Mouse (Mus musculus): ENCODE results near the gene Trim7. TPM values are rescaled to one million over a fixed set of nuclear protein-coding genes. Genes with fewer than 3 reads are reported as not detected.

Gene Trim7
- total and polyA plus RNA-seq, 2 experiments from 2014 or later: 1.1 to 1.9 TPM

Other genes starting within 250 kb of the Trim7 start
- gene Rack1, start 25.8 kb upstream of the Trim7 start, total RNA-seq (2014; rRNA removed; ENCODE audit: low replicate concordance): 1,323 and 1,324 TPM in 2 replicates
- gene Rack1, start 25.8 kb upstream of the Trim7 start, polyA plus RNA-seq (2015; fragmentation: Nextera tagmentation; extraction: Ambion mirVana): 292 and 307 TPM in 2 replicates
- 22.7 and 39.6 TPM in 2 replicates for gene Trim41, start 8.8 kb upstream of the Trim7 start, total RNA-seq (2014; rRNA removed; ENCODE audit: low replicate concordance)
- 2.7 and 2.9 TPM in 2 replicates for gene Trim41, start 8.8 kb upstream of the Trim7 start, polyA plus RNA-seq (2015; fragmentation: Nextera tagmentation; extraction: Ambion mirVana)
- gene Gm12184, start 515 bp downstream of the Trim7 start, total RNA-seq (2014; rRNA removed; ENCODE audit: low replicate concordance): 1.8 and 27.8 TPM in 2 replicates
- 1.8 and 2.7 TPM in 2 replicates for gene Gm12184, start 515 bp downstream of the Trim7 start, polyA plus RNA-seq (2015; fragmentation: Nextera tagmentation; extraction: Ambion mirVana)
- gene Irgm1, start 45.5 kb downstream of the Trim7 start, total RNA-seq (2014; rRNA removed; ENCODE audit: low replicate concordance): 23.0 and 34.7 TPM in 2 replicates
- 13.8 and 15.0 TPM in 2 replicates for gene Irgm1, start 45.5 kb downstream of the Trim7 start, polyA plus RNA-seq (2015; fragmentation: Nextera tagmentation; extraction: Ambion mirVana)
- 0.08 and 0.92 TPM in 2 replicates for gene Gm5431, start 76.1 kb downstream of the Trim7 start, total RNA-seq (2014; rRNA removed; ENCODE audit: low replicate concordance)
- 0.11 and 0.12 TPM in 2 replicates for gene Gm5431, start 76.1 kb downstream of the Trim7 start, polyA plus RNA-seq (2015; fragmentation: Nextera tagmentation; extraction: Ambion mirVana)
- gene Psme2b, start 120.0 kb downstream of the Trim7 start, total RNA-seq (2014; rRNA removed; ENCODE audit: low replicate concordance): 0.42 and 0.93 TPM in 2 replicates
- 2.6 and 3.5 TPM in 2 replicates for gene Psme2b, start 120.0 kb downstream of the Trim7 start, polyA plus RNA-seq (2015; fragmentation: Nextera tagmentation; extraction: Ambion mirVana)
- 1.7 TPM in 1 of 2 replicates, not detected in the other for gene Olfr56, start 152.7 kb downstream of the Trim7 start, total RNA-seq (2014; rRNA removed; ENCODE audit: low replicate concordance)
- gene Olfr56, start 152.7 kb downstream of the Trim7 start, polyA plus RNA-seq (2015; fragmentation: Nextera tagmentation; extraction: Ambion mirVana): 0.05 TPM in 1 of 2 replicates, not detected in the other
- gene 9930111J21Rik1, start 153.3 kb downstream of the Trim7 start, total RNA-seq (2014; rRNA removed; ENCODE audit: low replicate concordance): 2.5 and 4.9 TPM in 2 replicates
- gene 9930111J21Rik1, start 153.3 kb downstream of the Trim7 start, polyA plus RNA-seq (2015; fragmentation: Nextera tagmentation; extraction: Ambion mirVana): 0.49 and 0.52 TPM in 2 replicates
- not detected in 2 replicates for gene Gm12185, start 166.1 kb downstream of the Trim7 start, total RNA-seq (2014; rRNA removed; ENCODE audit: low replicate concordance)
- gene Gm12185, start 166.1 kb downstream of the Trim7 start, polyA plus RNA-seq (2015; fragmentation: Nextera tagmentation; extraction: Ambion mirVana): 0.03 TPM in 1 of 2 replicates, not detected in the other
- 0.39 TPM in 1 of 2 replicates, not detected in the other for gene Tgtp1, start 168.0 kb downstream of the Trim7 start, total RNA-seq (2014; rRNA removed; ENCODE audit: low replicate concordance)
- gene Tgtp1, start 168.0 kb downstream of the Trim7 start, polyA plus RNA-seq (2015; fragmentation: Nextera tagmentation; extraction: Ambion mirVana): 0.14 and 0.25 TPM in 2 replicates
- 2.7 and 8.2 TPM in 2 replicates for gene 9930111J21Rik2, start 225.1 kb downstream of the Trim7 start, total RNA-seq (2014; rRNA removed; ENCODE audit: low replicate concordance)
- gene 9930111J21Rik2, start 225.1 kb downstream of the Trim7 start, polyA plus RNA-seq (2015; fragmentation: Nextera tagmentation; extraction: Ambion mirVana): 1.1 and 1.2 TPM in 2 replicates
- 0.08 TPM in 1 of 2 replicates, not detected in the other for gene Tgtp2, start 238.1 kb downstream of the Trim7 start, total RNA-seq (2014; rRNA removed; ENCODE audit: low replicate concordance)
- gene Tgtp2, start 238.1 kb downstream of the Trim7 start, polyA plus RNA-seq (2015; fragmentation: Nextera tagmentation; extraction: Ambion mirVana): 0.36 and 0.54 TPM in 2 replicates

Measured in heart, postnatal 0 days (tissue).